Mouse (Mus musculus): Measurements from ENCODE around the gene Tmem150a. TPM values are rescaled to one million over a fixed set of nuclear protein-coding genes. Genes with fewer than 3 reads are reported as not detected.

Gene Tmem150a
- total RNA-seq (2014; rRNA removed) (62.9 and 78.9 TPM in 2 replicates), polyA plus RNA-seq (2012; rRNA removed) (202 and 244 TPM in 2 replicates)

DNA sequence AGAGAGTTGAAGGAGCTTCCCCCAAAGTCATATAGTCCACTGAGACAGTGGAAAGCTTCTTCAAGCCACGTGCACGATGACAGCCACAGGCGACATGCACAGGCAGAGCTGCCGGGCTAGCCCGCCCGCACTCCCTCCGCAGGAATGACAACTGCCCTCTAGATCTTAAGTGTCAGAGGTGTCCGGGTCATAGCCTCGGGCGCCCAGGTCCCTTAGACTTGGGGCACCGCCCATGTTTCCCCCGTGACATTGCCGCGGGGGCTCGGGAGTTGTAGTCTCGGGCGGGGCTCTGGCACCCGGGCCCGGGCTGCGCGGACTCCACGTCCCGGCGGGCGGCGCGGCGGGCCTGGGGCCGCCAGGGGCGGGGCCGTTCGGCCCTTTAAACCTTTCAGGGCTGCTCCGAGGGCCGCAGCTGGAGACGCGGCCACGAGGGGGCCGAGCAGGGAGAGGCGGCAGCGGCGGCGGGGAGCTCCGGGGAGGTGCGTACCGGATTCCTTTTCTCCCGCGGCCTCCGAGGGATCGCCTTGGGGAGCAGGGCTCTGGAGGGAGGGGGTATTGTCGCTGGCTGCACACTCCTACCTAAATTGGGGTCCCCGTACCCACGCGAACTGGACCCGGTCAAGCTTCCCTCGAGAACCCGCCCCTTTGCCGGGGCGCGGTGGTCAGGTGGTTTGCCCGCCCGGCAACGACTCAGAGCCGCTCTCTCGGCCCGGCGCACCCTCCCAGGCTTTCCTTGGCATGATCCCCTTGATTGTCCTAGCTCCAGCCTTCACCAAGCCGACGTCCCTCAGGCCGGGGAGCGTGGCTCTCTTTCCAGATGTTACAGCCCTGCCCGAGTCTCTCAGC, at the start of gene Tmem150a:
Gene Tmem150a (plus strand): TSS at position 382 of the 846 bp plus-strand sequence.
- Histone ChIP-seq H3K9ac (ENCODE audit: low read depth, low read length) (peak within 1 kb of the TSS; percentile 90), H3K79me2 (ENCODE audit: control insufficient read depth, insufficient read depth, low read length) (no peaks in the 10 kb centered on the region; the same call in 1 of the 2 replicates), H3K27ac (replicated peaks; ENCODE audit: insufficient read depth, low read depth, low read length) (peak within 1 kb of the TSS; percentile 100), H3K36me3 (ENCODE audit: control insufficient read depth, insufficient read depth, low read length) (peaks cover 22% of the 10 kb centered on the region), H3K27me3 (ENCODE audit: control insufficient read depth, insufficient read depth, low read length) (no peaks in the 10 kb centered on the region), H3K4me1 (ENCODE audit: control insufficient read depth, insufficient read depth, low read length) (peaks cover 35% of the 10 kb centered on the region), H3K4me3 (ENCODE audit: insufficient read depth, low read depth, low read length) (peak within 1 kb of the TSS; percentile 88)
- DNase-seq (ENCODE audit: extremely low read depth, low read depth, low spot score): peak; percentile 82
- TF ChIP-seq POLR2A (IDR thresholded peaks at IDR 0.05; ENCODE audit: extremely low read depth, insufficient read depth, low read length) (peak; percentile 81), CTCF (IDR thresholded peaks at IDR 0.05; ENCODE audit: low read depth, low read length) (peak; percentile 40)
- WGBS: under 1% methylated on average over 71 of the region's 71 CpGs

DNA sequence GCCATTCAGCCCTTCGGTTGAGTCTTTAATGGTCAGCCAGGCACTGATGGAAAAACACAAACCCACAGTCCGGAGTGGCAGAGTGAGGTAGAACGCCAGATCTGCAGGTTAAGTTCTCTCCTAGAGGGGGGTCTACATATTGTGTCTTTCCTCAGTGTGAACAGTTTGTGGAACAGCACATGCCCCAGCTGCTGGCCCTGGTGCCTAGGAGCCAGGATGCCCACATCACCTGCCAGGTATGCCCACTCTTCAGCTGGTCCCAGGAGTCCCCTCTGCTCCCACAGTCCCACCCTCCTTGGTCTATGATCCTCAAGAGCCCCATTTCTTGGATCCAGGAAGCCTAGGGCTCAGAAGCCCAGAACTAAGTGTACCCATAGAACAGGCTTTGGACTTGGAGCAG, 43.0 kb upstream of the Tmem150a start:
- H3K27me3 ChIP-seq (ENCODE audit: control insufficient read depth, insufficient read depth, low read length): no peaks in the 10 kb centered on the region
- H3K4me3 ChIP-seq (ENCODE audit: insufficient read depth, low read depth, low read length): no peak overlapping the region
- H3K4me1 ChIP-seq (ENCODE audit: control insufficient read depth, insufficient read depth, low read length): no peaks in the 10 kb centered on the region
- no peak overlapping the region for H3K27ac ChIP-seq (replicated peaks; ENCODE audit: insufficient read depth, low read depth, low read length)
- no peaks in the 10 kb centered on the region for H3K79me2 ChIP-seq (ENCODE audit: control insufficient read depth, insufficient read depth, low read length)
- no peak overlapping the region for H3K9ac ChIP-seq (ENCODE audit: low read depth, low read length)
- H3K36me3 ChIP-seq (ENCODE audit: control insufficient read depth, insufficient read depth, low read length): peaks cover 5% of the 10 kb centered on the region
- WGBS: 95% methylated on average over 3 of the region's 3 CpGs
- DNase-seq (ENCODE audit: extremely low read depth, low read depth, low spot score): no peak
- TF ChIP-seq POLR2A (IDR thresholded peaks at IDR 0.05; ENCODE audit: extremely low read depth, insufficient read depth, low read length): no peak
- TF ChIP-seq CTCF (IDR thresholded peaks at IDR 0.05; ENCODE audit: low read depth, low read length): no peak

DNA sequence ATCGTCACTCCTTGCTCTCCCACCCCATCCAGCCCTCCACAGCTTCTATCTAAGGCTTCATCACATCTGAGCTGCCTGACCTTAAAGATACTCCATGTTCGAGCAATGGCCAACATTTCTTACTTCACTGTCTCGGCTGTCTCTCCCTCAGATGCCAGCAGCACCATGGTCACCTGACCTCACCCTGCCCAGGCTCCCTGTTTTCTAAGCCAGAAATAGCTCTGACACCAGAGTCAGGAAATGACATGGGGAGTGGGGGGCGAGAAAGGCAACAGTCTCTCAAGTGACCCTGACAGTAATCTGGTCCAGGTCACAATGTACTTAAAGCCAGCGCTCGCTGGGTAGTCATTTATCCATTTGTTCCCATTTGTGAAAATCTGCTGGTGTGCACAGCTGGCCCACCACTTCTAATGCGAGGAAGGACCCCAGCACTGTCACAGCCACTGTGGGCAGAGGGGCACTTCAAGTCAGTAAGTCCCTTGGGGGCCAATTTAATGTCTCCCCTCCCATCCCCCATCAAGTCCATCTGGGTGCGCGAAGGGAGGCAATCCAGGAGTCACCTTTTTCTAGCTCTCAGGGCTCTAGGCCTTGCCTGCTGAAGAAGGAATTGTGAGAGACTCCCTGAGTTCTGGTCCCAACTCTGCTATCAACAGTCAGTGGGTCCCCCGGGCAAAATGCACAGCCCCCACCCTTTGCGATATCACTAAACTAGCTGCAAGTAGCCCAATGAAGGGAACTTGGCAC, 42.0 kb upstream of the Tmem150a start:
- Histone ChIP-seq H3K79me2 (ENCODE audit: control insufficient read depth, insufficient read depth, low read length) (no peaks in the 10 kb centered on the region), H3K27ac (replicated peaks; ENCODE audit: insufficient read depth, low read depth, low read length) (no peak overlapping the region), H3K27me3 (ENCODE audit: control insufficient read depth, insufficient read depth, low read length) (no peaks in the 10 kb centered on the region), H3K36me3 (ENCODE audit: control insufficient read depth, insufficient read depth, low read length) (peaks cover 11% of the 10 kb centered on the region), H3K9ac (ENCODE audit: low read depth, low read length) (no peak overlapping the region), H3K4me3 (ENCODE audit: insufficient read depth, low read depth, low read length) (no peak overlapping the region), H3K4me1 (ENCODE audit: control insufficient read depth, insufficient read depth, low read length) (no peaks in the 10 kb centered on the region)
- no peak for DNase-seq (ENCODE audit: extremely low read depth, low read depth, low spot score)
- TF ChIP-seq POLR2A (IDR thresholded peaks at IDR 0.05; ENCODE audit: extremely low read depth, insufficient read depth, low read length): no peak
- no peak for TF ChIP-seq CTCF (IDR thresholded peaks at IDR 0.05; ENCODE audit: low read depth, low read length)
- WGBS: 89% methylated on average over 11 of the region's 11 CpGs

DNA sequence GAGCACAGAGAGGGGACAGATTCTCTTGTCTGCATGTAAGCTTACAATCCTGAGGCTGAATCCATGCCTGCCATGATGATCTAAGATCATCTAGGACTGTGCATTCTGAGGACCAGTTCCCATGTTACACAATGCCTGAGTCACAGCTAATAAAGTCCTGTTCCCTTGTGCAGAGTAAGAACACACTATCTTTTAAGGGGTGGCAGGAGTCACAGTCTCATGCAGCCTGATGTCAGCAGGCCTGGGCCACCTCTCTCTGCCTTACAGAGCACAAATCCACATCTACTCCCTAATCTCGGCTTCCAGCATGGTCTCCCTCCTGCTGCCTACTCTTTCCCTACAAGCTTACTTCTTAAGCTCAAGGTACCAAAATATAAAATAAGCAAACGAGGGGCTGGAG, 39.9 kb upstream of the Tmem150a start:
- H3K9ac ChIP-seq (ENCODE audit: low read depth, low read length): no peak overlapping the region
- 80% methylated on average over 2 of the region's 2 CpGs for WGBS
- H3K4me1 ChIP-seq (ENCODE audit: control insufficient read depth, insufficient read depth, low read length): no peaks in the 10 kb centered on the region
- no peak overlapping the region for H3K4me3 ChIP-seq (ENCODE audit: insufficient read depth, low read depth, low read length)
- TF ChIP-seq POLR2A (IDR thresholded peaks at IDR 0.05; ENCODE audit: extremely low read depth, insufficient read depth, low read length) (no peak), CTCF (IDR thresholded peaks at IDR 0.05; ENCODE audit: low read depth, low read length) (no peak)
- H3K27ac ChIP-seq (replicated peaks; ENCODE audit: insufficient read depth, low read depth, low read length): no peak overlapping the region
- H3K79me2 ChIP-seq (ENCODE audit: control insufficient read depth, insufficient read depth, low read length): no peaks in the 10 kb centered on the region
- no peaks in the 10 kb centered on the region for H3K27me3 ChIP-seq (ENCODE audit: control insufficient read depth, insufficient read depth, low read length)
- no peak for DNase-seq (ENCODE audit: extremely low read depth, low read depth, low spot score)
- H3K36me3 ChIP-seq (ENCODE audit: control insufficient read depth, insufficient read depth, low read length): peaks cover 31% of the 10 kb centered on the region

DNA sequence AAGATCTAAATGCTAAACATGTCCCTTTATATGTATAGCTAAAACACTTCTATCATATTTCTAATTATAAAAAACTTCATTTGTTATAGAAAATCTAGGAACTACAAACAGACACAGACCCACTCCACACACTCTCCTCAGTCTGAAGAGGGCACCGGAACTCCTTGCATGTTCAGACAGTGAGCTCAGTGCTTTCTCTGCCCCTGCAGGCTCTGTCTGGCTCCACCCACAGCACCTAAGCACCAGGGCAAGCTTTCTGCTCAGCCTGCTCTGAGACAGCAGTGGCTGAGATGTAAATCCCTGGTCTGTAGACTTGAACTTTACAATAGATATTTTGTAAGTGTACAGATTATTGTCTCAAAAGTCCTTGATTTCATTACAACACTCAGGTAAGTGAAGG, 39.2 kb upstream of the Tmem150a start:
- DNase-seq (ENCODE audit: extremely low read depth, low read depth, low spot score): no peak
- Histone ChIP-seq H3K79me2 (ENCODE audit: control insufficient read depth, insufficient read depth, low read length) (no peaks in the 10 kb centered on the region), H3K4me1 (ENCODE audit: control insufficient read depth, insufficient read depth, low read length) (no peaks in the 10 kb centered on the region), H3K27ac (replicated peaks; ENCODE audit: insufficient read depth, low read depth, low read length) (no peak overlapping the region), H3K9ac (ENCODE audit: low read depth, low read length) (no peak overlapping the region), H3K36me3 (ENCODE audit: control insufficient read depth, insufficient read depth, low read length) (peaks cover 38% of the 10 kb centered on the region), H3K4me3 (ENCODE audit: insufficient read depth, low read depth, low read length) (no peak overlapping the region), H3K27me3 (ENCODE audit: control insufficient read depth, insufficient read depth, low read length) (no peaks in the 10 kb centered on the region)
- TF ChIP-seq CTCF (IDR thresholded peaks at IDR 0.05; ENCODE audit: low read depth, low read length) (no peak), POLR2A (IDR thresholded peaks at IDR 0.05; ENCODE audit: extremely low read depth, insufficient read depth, low read length) (no peak)
- WGBS: 91% methylated on average over 1 of the region's 1 CpGs
